Mouse (Mus musculus) liver, embryonic 14.5 days (tissue): Measurements from ENCODE around the gene Eps8l1.

Source experiments
- CTCF ChIP-seq: IDR thresholded peaks from 2 replicates; pipeline ENCODE4 v1.5.1; 2016; ENCODE audit warnings: antibody characterized with exemption, low read depth, control low read depth
- EP300 ChIP-seq: IDR thresholded peaks from 2 replicates; pipeline ENCODE4 v1.6.1; 2016; ENCODE audit warnings: antibody characterized with exemption, low read depth

DNA sequence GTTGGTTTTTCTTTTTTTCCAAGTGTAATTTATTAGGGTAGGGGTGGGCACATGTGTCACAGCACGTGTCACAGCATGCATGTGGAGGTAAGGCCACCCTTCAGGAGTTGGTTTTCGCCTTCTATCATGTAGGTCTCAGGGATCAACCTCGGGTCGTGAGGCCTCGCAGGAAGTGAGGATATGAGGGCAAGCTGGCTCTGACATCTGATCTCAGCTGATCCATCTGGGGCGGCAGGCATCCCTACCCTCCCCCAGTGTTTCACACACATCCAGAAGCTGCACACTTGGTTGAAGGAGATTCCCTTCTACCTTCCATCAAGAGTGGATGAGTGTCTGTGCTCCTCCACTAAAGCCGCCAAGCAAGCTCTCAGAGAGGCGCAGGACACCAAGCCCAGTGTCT lies 28.4 kb upstream of the Eps8l1 start:
- no peak for TF ChIP-seq EP300
- TF ChIP-seq CTCF, result no peak
